Mouse (Mus musculus) bone marrow macrophage, adult 2 months (primary cell): ENCODE results near the gene P2ry10b. TPM values are rescaled to one million over a fixed set of nuclear protein-coding genes. Genes with fewer than 3 reads are reported as not detected.

Experiments
- H3K27ac ChIP-seq: 2 replicates; pipeline ENCODE4 v1.5.1; 2012; ENCODE audit warnings: low read depth, low read length; ENCODE audit not compliant: insufficient read depth
- H3K4me1 ChIP-seq: 2 replicates; pipeline ENCODE4 v1.6.1; 2012; ENCODE audit warnings: low read length; ENCODE audit not compliant: control insufficient read depth, insufficient read depth
- H3K4me3 ChIP-seq: 2 replicates; pipeline ENCODE4 v1.5.1; 2012; ENCODE audit warnings: mild to moderate bottlenecking, low read length, moderate library complexity; ENCODE audit not compliant: insufficient read depth
- CTCF ChIP-seq: IDR thresholded peaks from 2 replicates; pipeline ENCODE4 v1.5.1; 2012; ENCODE audit warnings: low read depth, mild to moderate bottlenecking, low read length, moderate library complexity
- POLR2A ChIP-seq: IDR thresholded peaks from 2 replicates; pipeline ENCODE4 v1.6.1; 2012; ENCODE audit warnings: mild to moderate bottlenecking, low read depth, low read length, borderline replicate concordance
- polyA plus RNA-seq: library from polyadenylated mRNA; stranded (reverse); fragments of >200 nt; gene quantifications from 2 replicates; pipeline ENCODE4 v1.2.4, GENCODE M21; 2012; ENCODE audit not compliant: missing spikeins, insufficient read depth, insufficient read length

P2ry10b gene
- 17.1 and 20.6 TPM in 2 replicates for polyA plus RNA-seq

DNA sequence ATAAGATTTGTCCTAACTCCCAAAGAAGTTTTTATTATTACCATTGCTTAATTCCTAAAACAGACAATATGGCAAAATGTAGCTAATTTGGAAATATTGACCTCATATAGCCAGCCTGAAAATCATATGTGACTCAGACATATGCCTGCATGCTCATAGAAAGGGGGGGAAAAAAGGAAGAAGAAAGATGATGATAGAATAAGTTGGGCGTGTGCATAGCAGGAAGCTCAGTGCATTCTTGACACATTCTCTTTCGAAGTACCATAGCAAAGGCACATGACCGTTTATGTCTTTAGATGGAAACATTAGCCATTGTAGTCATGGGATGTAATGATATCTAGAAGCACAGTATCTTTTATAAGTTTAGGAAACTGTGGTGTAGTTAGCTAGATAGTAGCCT is at the start of gene P2ry10b:
P2ry10b (plus strand) TSS at position 247 of the 400 bp plus-strand sequence.
- Histone ChIP-seq H3K4me1 (0 out of 2 replicates have a peak, but pooled peaks cover 2% of the 10 kb centered on the region), H3K27ac (peak within 1 kb of the TSS; percentile 55), H3K4me3 (peak within 1 kb of the TSS; percentile 59)
- TF ChIP-seq POLR2A = no peak
- TF ChIP-seq CTCF = no peak

DNA sequence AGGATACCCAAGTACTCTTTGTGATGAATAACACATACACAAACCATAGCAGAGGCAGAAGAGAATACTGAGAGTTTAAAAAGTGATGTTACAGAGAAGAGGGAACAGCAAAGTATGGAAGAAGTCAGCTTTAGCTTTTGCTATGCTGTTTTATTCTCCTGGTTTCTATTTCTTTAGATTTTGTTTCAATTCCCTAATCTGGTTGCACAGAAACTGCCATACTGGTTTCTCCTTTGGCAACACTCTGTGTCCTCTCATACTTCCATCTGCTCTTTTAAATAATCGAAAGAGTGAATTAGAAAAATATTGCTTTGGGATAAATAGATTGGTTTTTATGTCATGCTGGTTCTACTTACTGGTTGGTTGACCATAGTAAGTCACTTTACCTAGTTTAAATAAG is 32.4 kb upstream of the P2ry10b start:
- TF ChIP-seq POLR2A (no peak), CTCF (no peak)
- Histone ChIP-seq H3K4me1 (no peaks in the 10 kb centered on the region), H3K4me3 (no peak overlapping the region), H3K27ac (no peak overlapping the region)

- Histone ChIP-seq H3K27ac (no peak overlapping the region), H3K4me3 (no peak overlapping the region), H3K4me1 (no peaks in the 10 kb centered on the region)
- TF ChIP-seq POLR2A = no peak
- no peak for TF ChIP-seq CTCF
These were observed 31.7 kb upstream of the P2ry10b start for GRCm38 (mm10) chrX:107116987-107117386.

GRCm38 (mm10) chrX:107143184-107143583 is 5.5 kb upstream of the P2ry10b start:
- no peak overlapping the region for H3K27ac ChIP-seq
- no peak overlapping the region for H3K4me3 ChIP-seq
- TF ChIP-seq POLR2A (no peak), CTCF (no peak)

GRCm38 (mm10) chrX:107143930-107144329 is 4.8 kb upstream of the P2ry10b start:
- H3K27ac ChIP-seq = peak overlapping the region; percentile 36
- no peak overlapping the region for H3K4me3 ChIP-seq
- H3K4me1 ChIP-seq = no peaks in the 10 kb centered on the region
- TF ChIP-seq CTCF = no peak
- TF ChIP-seq POLR2A = no peak

More at GRCm38 (mm10) chrX:107143184-107143583, 5.5 kb upstream of the P2ry10b start:
- H3K4me1 ChIP-seq = no peaks in the 10 kb centered on the region

DNA sequence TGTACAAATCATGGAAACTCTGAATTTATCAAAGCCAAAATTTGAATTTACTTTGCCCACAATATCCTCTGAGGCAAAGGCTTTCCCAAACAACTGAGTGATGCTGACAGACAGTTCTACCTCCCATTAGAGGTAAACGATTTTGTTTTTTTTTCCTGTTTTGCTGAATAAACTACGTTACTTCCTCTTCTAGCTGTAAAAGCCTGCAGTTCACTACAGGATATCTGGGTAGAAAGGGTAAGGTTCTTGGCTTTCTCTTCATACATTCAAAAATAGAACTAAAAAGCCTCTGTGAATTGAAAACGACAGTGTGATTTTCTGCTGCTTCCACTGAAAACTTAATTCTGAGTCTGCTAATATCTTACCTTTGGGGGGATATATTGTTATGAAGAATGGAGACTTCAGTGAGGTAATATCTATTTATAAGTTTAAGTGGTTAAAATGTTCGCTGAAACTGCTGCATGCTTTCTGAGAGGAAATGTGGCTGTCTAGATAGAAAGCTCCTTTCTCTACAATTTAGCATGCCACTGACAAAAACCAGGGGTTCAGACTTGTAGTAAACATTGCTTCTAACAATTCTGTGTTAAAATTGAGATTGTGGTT is 765 bp downstream of the P2ry10b start:
- TF ChIP-seq POLR2A = no peak
- no peak for TF ChIP-seq CTCF
- peak overlapping the region; percentile 55 for H3K27ac ChIP-seq
- H3K4me1 ChIP-seq = 0 out of 2 replicates have a peak, but pooled peaks cover 2% of the 10 kb centered on the region
- H3K4me3 ChIP-seq = peak overlapping the region; percentile 59

GRCm38 (mm10) chrX:107150027-107150426 is 1.3 kb downstream of the P2ry10b start:
- peak overlapping the region; percentile 59 for H3K4me3 ChIP-seq
- peak overlapping the region; percentile 55 for H3K27ac ChIP-seq
- H3K4me1 ChIP-seq = 0 out of 2 replicates have a peak, but pooled peaks cover 2% of the 10 kb centered on the region
- TF ChIP-seq CTCF (no peak), POLR2A (no peak)

GRCm38 (mm10) chrX:107150752-107151515 is 2.2 kb downstream of the P2ry10b start:
- Histone ChIP-seq H3K4me1 (0 out of 2 replicates have a peak, but pooled peaks cover 2% of the 10 kb centered on the region), H3K4me3 (peak overlapping the region; percentile 57), H3K27ac (peak overlapping the region; percentile 96)
- TF ChIP-seq CTCF = no peak
- no peak for TF ChIP-seq POLR2A

DNA sequence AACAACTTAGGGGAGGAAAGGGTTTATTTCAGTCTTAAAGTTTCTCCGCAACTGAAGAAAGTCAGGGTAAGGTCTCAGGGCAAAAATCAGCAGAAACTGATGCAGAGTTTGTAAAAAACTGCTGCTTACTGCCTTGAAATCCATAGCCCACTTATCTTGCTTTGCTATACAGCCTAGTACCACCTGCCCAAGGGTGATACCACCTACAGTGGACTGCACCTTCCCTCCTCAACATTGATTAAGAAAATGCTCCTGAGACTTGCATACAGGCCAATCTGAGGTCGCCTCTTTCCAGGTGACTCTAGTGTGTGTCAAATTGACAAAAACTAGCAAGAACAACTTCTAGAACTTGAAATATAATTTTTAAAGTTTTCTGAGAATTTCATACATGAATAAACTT is 7.3 kb downstream of the P2ry10b start:
- Histone ChIP-seq H3K27ac (no peak overlapping the region), H3K4me3 (no peak overlapping the region), H3K4me1 (0 out of 2 replicates have a peak, but pooled peaks cover 2% of the 10 kb centered on the region)
- TF ChIP-seq POLR2A (no peak), CTCF (no peak)

DNA sequence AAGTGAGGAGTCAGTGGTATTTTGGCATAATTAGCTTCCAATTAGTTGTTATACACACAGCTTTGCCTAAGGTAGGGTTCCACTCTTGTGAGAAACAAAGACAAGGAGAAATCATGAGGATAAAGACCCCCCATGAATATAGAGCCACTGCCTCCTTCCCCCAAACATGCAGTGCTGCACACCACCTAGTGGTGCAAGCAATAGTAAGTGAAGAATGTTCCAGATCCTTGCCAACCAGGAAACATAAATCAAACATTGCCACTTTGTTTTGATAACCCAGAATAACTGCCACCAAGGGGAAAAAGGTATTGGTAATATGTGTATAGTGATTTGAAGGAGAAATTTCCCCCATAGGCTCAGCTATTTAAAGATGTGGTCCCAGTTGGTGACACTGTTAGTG is 11.8 kb downstream of the P2ry10b start:
- TF ChIP-seq CTCF (no peak), POLR2A (no peak)
- Histone ChIP-seq H3K4me3 (no peak overlapping the region), H3K4me1 (no peaks in the 10 kb centered on the region), H3K27ac (no peak overlapping the region)
